Mouse (Mus musculus) Patski (cell line): Measurements from ENCODE around the gene Ifit1. TPM values are rescaled to one million over a fixed set of nuclear protein-coding genes. Genes with fewer than 3 reads are reported as not detected.

Experiments
- ATAC-seq: fragments of 100-300 bp; one replicate; pipeline ENCODE4 v1.8.0; 2021
- CTCF ChIA-PET: fragments of 350-600 bp; sonication (Branson Sonifier 250); formaldehyde crosslinking; loops from one replicate; lab custom pipeline; 2022; ENCODE audit warnings: inconsistent platforms; lab: Charles Lee
- POLR2A ChIA-PET: fragments of 350-600 bp; sonication (Branson Sonifier 250); formaldehyde crosslinking; loops from one replicate; lab custom pipeline; 2022; ENCODE audit warnings: antibody characterized with exemption, inconsistent platforms; lab: Charles Lee
- DNase-seq: peaks from one replicate; pipeline ENCODE4 v3.0.0-alpha.2; 2011; ENCODE audit warnings: low read depth, low spot score
- H3K27me3 ChIP-seq: fragments of 371-371 bp; one replicate; pipeline ENCODE4 v1.5.1; 2021
- CTCF ChIP-seq: fragments of 100-300 bp; IDR thresholded peaks from one replicate; pipeline ENCODE4 v1.5.1; 2021
- in situ Hi-C: fragments of 300-500 bp; cut with MboI; formaldehyde crosslinking; loops from 3 replicates; pipeline ENCODE4 v1.11.1; 2018; ENCODE audit warnings: low pct_unique_long_range_greater_than_20kb, mixed read lengths
- polyA plus RNA-seq: library from polyadenylated mRNA; unstranded; gene quantifications from one replicate; pipeline ENCODE4 v1.2.3, GENCODE M21; 2021

The Ifit1 gene
- polyA plus RNA-seq, 1 experiment from 2014 or later = 2.3 TPM

GRCm38 (mm10) chr19:34696352-34696986 is 55.8 kb downstream of the Ifit1 start:
- ATAC-seq = no peak

GRCm38 (mm10) chr19:34697461-34697860 is 56.8 kb downstream of the Ifit1 start:
- in situ Hi-C loops = no loop called here
- DNase-seq (no peak), ATAC-seq (no peak)
- no peaks in the 10 kb centered on the region for H3K27me3 ChIP-seq
- POLR2A ChIA-PET = interaction anchor here (0.6 kb wide), 1 partner anchor 255 kb away, joined by 3 read pairs; no protein-coding TSS in a partner anchor
- no peak for TF ChIP-seq CTCF
- CTCF ChIA-PET = interaction anchor here (0.9 to 1.7 kb wide), 2 partner anchors 11 to 43 kb away, joined by 3 read pairs; no protein-coding TSS in a partner anchor

More at GRCm38 (mm10) chr19:34696352-34696986, 55.8 kb downstream of the Ifit1 start:
- ChIA-PET POLR2A (no interaction called here), CTCF (interaction anchor here (0.9 kb wide), 1 partner anchor 10 kb away, joined by 3 read pairs; no protein-coding TSS in a partner anchor)
- no peak for DNase-seq
- no peak for TF ChIP-seq CTCF
- H3K27me3 ChIP-seq = peaks cover 1% of the 10 kb centered on the region
- in situ Hi-C loops = no loop called here

GRCm38 (mm10) chr19:34698432-34698831 is 57.8 kb downstream of the Ifit1 start:
- DNase-seq (no peak), ATAC-seq (no peak)
- H3K27me3 ChIP-seq = no peaks in the 10 kb centered on the region
- ChIA-PET POLR2A (interaction anchor here (0.7 kb wide), 1 partner anchor 21 kb away, joined by 3 read pairs; no protein-coding TSS in a partner anchor), CTCF (interaction anchor here (0.7 to 1.7 kb wide), 2 partner anchors 44 to 182 kb away, joined by 3 read pairs; no protein-coding TSS in a partner anchor)
- in situ Hi-C loops = no loop called here
- TF ChIP-seq CTCF = no peak

GRCm38 (mm10) chr19:34698852-34699251 is 58.2 kb downstream of the Ifit1 start:
- in situ Hi-C loops = no loop called here
- ChIA-PET CTCF (interaction anchor here (1.7 kb wide), 1 partner anchor 44 kb away, joined by 3 read pairs; no protein-coding TSS in a partner anchor), POLR2A (no interaction called here)
- H3K27me3 ChIP-seq = no peaks in the 10 kb centered on the region
- DNase-seq = no peak
- no peak for TF ChIP-seq CTCF
- no peak for ATAC-seq

- no peak for ATAC-seq
Measured at GRCm38 (mm10) chr19:34699300-34699699, 58.6 kb downstream of the Ifit1 start.

More at GRCm38 (mm10) chr19:34699300-34699699, 58.6 kb downstream of the Ifit1 start:
- POLR2A ChIA-PET = no interaction called here
- CTCF ChIA-PET = interaction anchor here (1.7 kb wide), 1 partner anchor 45 kb away, joined by 3 read pairs; no protein-coding TSS in a partner anchor
- H3K27me3 ChIP-seq = no peaks in the 10 kb centered on the region
- DNase-seq = no peak
- in situ Hi-C loops = no loop called here
- TF ChIP-seq CTCF = no peak

Other genes starting within 250 kb of the Ifit1 start
- gene Ch25h, start 165.7 kb upstream of the Ifit1 start, polyA plus RNA-seq = not detected
- gene Lipa, start 113.4 kb upstream of the Ifit1 start, polyA plus RNA-seq = 85.1 TPM
- 26.0 TPM for gene Ifit2, start 90.2 kb upstream of the Ifit1 start, polyA plus RNA-seq
- gene Ifit3, start 57.3 kb upstream of the Ifit1 start, polyA plus RNA-seq = 29.7 TPM
- 0.41 TPM for gene Ifit1bl1, start 38.9 kb upstream of the Ifit1 start, polyA plus RNA-seq
- gene Ifit3b, start 32.9 kb upstream of the Ifit1 start, polyA plus RNA-seq = 9.5 TPM
- gene Ifit1bl2, start 128 bp upstream of the Ifit1 start, polyA plus RNA-seq = 0.24 TPM
- gene Slc16a12, start 106.4 kb downstream of the Ifit1 start, polyA plus RNA-seq = 0.19 TPM
- 21.2 TPM for gene Pank1, start 238.6 kb downstream of the Ifit1 start, polyA plus RNA-seq